ENCODE assay signal across 24 mouse cellular contexts in genomic region chr13:105081862-105082261, GRCm38 (mm10). TPM values are rescaled to one million over a fixed set of nuclear protein-coding genes. Genes with fewer than 3 reads are reported as not detected.
"Had no signal": no experiment of that assay in that cellular context is flagged by ENCODE, and none has a peak within 500 bp of the region (broad histone marks: within the 10 kb centered on the region; RNA-seq: fewer than 3 reads in every experiment).

Gene 4933425L06Rik, plus strand, starts transcription at chr13:105082122.

- H3K4me1 ChIP-seq: liver, embryonic 12.5 days; lung, embryonic 15.5 days; midbrain, embryonic 10.5 days; midbrain, embryonic 12.5 days; neural tube, embryonic 12.5 days; stomach, embryonic 15.5 days had no signal

- H3K27ac ChIP-seq: liver, embryonic 12.5 days; liver, embryonic 14.5 days; lung, embryonic 15.5 days; midbrain, embryonic 10.5 days; midbrain, embryonic 12.5 days; neural tube, embryonic 12.5 days; stomach, embryonic 15.5 days; stomach, postnatal 0 days had no signal

- H3K36me3 ChIP-seq: liver, embryonic 12.5 days; lung, embryonic 15.5 days; midbrain, embryonic 10.5 days; midbrain, embryonic 12.5 days; neural tube, embryonic 12.5 days; stomach, embryonic 15.5 days had no signal

- DNase-seq: liver; lung, adult 18-20 months; lung, postnatal 10 days; lung, postnatal 4 days; right cerebral cortex, postnatal 14 days; thymus, adult 18-20 months; thymus, postnatal 14 days; thymus, postnatal 36 days had no signal

- H3K4me2 ChIP-seq: liver, embryonic 12.5 days; lung, embryonic 15.5 days; midbrain, embryonic 12.5 days; neural tube, embryonic 12.5 days; stomach, embryonic 15.5 days had no signal

- H3K9ac ChIP-seq: liver, embryonic 12.5 days; liver, embryonic 14.5 days; lung, embryonic 15.5 days; midbrain, embryonic 12.5 days; neural tube, embryonic 12.5 days; stomach, embryonic 15.5 days had no signal

- ATAC-seq: liver, embryonic 12.5 days; midbrain, embryonic 16.5 days had no signal

- H3K27me3 ChIP-seq: liver, embryonic 12.5 days; lung, embryonic 15.5 days; midbrain, embryonic 12.5 days; neural tube, embryonic 12.5 days; stomach, embryonic 15.5 days had no signal

- H3K9me3 ChIP-seq: liver, embryonic 12.5 days; lung, embryonic 15.5 days; midbrain, embryonic 10.5 days; midbrain, embryonic 12.5 days; neural tube, embryonic 12.5 days; stomach, embryonic 15.5 days had no signal

- H3K4me3 ChIP-seq: liver, embryonic 12.5 days; lung, embryonic 15.5 days; midbrain, embryonic 10.5 days; midbrain, embryonic 12.5 days; myocyte; neural tube, embryonic 12.5 days; stomach, embryonic 15.5 days had no signal

RNA-seq across cellular contexts. Expression of gene 4933425L06Rik, which starts in this region (rescaled TPM):
- total RNA-seq: megakaryocyte-erythroid progenitor cell, adult 5-6 weeks; neutrophil, adult 5-6 weeks had no signal
- polyA plus RNA-seq: liver, embryonic 12.5 days; liver, embryonic 14.5 days; liver, embryonic 16.5 days; lung, embryonic 15.5 days; midbrain, embryonic 10.5 days; midbrain, embryonic 12.5 days; midbrain, embryonic 16.5 days; myocyte; neural tube, embryonic 12.5 days; neural tube, embryonic 14.5 days; spleen, adult 2 months; stomach, embryonic 15.5 days; stomach, postnatal 0 days; thymus, postnatal 0 days had no signal
